Mouse (Mus musculus) liver, embryonic 14 days (tissue): ENCODE results near the gene Stk39. TPM values are rescaled to one million over a fixed set of nuclear protein-coding genes. Genes with fewer than 3 reads are reported as not detected.

ENCODE experiments used
- polyA plus RNA-seq: library from polyadenylated mRNA; depleted of rRNA; stranded (reverse); fragments of >200 nt; gene quantifications from 2 replicates; pipeline ENCODE4 v1.2.3, GENCODE M21; 2012; rRNA removed

Gene Stk39
- 1.1 TPM in 2 replicates for polyA plus RNA-seq

DNA sequence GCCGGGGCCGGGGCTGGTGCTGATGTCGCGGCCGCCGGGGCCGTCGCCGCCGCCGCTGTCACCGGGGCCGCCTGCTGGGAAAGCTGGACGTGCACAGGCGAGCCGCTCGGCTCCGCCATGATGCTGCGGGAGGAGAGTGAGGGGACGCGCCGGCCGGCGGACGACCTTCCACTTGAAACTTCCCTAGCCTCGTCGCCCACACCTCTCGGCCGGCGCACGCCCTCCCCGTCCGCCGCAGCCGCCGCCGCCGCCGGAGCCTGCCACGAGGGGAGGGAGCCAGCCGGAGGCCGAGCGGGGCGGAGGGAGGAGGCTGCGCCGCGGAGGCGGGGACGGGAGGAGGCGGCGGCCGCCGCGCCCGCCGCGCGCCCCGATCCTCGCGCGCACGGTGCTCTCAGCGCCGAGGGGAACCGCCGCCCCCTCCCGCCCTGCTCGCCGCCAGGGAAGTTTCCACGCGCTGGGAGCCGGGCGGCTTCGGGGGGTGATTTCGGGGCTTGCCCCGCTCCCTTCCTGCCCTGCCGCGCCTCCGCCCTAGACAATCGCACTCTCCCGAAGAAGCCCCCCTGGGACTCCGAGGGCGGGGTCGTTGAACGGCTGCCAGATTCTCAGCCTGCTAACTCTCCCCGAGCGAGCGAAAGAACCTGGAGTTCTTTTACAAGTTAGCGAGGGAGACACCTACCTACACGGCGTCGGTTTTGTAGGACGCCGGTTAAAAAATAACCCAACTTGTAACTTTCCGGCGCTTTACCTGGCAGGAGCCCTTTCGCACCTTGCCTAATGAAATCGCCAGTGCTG, at the start of gene Stk39:
Gene Stk39 (minus strand): TSS at position 510 of the 792 bp plus-strand sequence.

Other genes with a start within 250 kb of the Stk39 start
- gene 4933409G03Rik, start 110.1 kb upstream of the Stk39 start, polyA plus RNA-seq, result not detected in 2 replicates
- gene 4932414N04Rik, start 184.2 kb upstream of the Stk39 start, polyA plus RNA-seq, result not detected in 2 replicates